Mouse (Mus musculus) lung, postnatal 0 days (tissue): ENCODE data around the gene Ndufb10.

Experiments
- CTCF ChIP-seq: IDR thresholded peaks from 2 replicates; pipeline ENCODE4 v1.5.1; 2016; ENCODE audit warnings: antibody characterized with exemption, mild to moderate bottlenecking
- EP300 ChIP-seq: IDR thresholded peaks from 2 replicates; pipeline ENCODE4 v1.6.1; 2016; ENCODE audit warnings: antibody characterized with exemption, mild to moderate bottlenecking, control low read depth

GRCm38 (mm10) chr17:24686514-24686913, 37.8 kb downstream of the Ndufb10 start:
- TF ChIP-seq CTCF (no peak), EP300 (no peak)
